Mouse (Mus musculus) c-Kit-negative CD71-positive TER-119-positive erythroid progenitor cells, embryonic 14.5 days (primary cell): ENCODE measurements around the gene Gm13889.

Source experiments
- DNase-seq: peaks from one replicate; pipeline ENCODE4 v3.0.0-alpha.2; 2013; ENCODE audit warnings: low read depth, low spot score

The Gm13889 gene

DNA sequence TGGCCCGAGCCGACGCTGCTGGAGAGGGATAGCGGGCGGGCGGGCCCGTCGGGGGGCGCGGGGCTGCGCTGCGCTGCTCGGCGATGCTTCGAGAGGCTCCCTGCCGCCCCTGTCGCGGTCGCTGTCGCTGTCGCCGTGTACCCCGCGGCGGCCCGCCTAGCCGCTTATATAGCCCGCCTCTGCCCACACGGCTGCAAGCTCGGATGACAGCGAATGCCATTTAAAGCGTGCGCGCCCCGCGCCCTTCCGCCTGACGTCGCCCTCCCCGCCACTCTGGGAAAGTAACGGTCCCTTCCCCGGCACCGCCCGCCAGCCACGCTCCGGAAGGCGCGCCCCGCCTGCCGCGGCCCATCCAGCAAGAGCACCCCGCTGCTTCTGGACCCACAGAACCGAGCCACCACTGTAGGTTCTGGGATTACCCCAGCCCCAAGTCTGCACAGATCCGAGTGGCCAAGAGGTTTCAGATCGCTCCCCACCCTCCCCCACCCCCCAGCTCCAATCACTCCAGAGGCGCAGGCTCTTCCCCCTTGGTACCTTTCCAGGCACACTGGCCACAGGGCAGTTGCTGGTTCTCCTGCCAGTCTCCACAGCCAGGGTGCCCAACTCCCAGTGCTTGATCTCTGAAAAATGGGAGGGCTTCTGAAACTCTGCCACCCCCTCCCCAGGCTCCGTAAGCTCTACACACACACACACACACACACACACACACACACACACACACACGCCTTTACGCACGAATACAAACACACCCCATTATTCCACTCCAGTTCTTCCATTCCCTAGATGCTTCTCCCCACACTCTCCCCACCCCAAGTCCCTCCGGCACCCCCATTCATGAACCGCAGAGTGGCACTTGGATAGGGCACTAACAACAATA, at the start of gene Gm13889:
Gm13889 (minus strand) TSS at position 294 of the 877 bp plus-strand sequence.
- no peak for DNase-seq

DNA sequence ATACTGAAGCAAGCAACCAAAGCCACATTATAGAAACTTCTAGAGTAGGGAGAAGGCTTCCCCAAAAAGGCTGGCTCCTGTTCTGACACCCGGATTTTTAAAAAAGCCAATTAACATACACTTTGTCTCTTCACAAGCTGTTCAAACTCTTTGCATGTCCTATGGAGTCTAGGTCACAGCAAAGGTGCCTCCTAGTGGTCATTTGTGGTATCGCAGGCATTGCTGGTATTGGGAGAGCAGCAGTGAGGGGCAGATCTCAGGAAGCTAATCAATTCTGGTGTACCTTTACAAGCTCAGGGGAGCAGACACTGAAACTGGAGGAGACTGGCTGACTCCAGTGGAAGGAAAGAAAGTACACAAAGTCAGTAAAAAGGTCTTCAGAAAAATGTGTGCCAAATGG, 45.3 kb upstream of the Gm13889 start:
- DNase-seq, result peak; percentile 60

DNA sequence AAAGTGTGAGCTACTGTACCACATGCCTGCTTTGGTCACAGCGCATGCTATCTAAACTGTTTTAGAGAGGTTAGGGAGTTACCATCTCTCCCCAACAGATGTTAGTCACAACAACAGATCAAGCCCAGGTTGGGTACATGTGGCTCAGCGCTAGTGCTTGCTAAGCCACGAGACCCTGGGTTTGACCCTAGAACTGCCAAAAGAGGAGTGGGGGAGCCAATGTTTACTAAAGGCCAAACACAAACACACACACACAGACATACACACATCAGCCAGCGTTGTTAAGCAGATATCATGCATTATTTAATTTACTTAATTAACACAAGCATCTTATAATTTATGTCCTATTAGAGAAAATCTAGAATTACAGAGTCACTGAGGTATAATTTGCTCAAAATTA, 44.9 kb upstream of the Gm13889 start:
- no peak for DNase-seq

GRCm38 (mm10) chr2:94001411-94001810, 44.4 kb upstream of the Gm13889 start:
- DNase-seq, result no peak

GRCm38 (mm10) chr2:93996254-93996653, 39.3 kb upstream of the Gm13889 start, which contains the start of gene Gm27027:
Gm27027 (minus strand) TSS chr2:93996354.
- no peak for DNase-seq

GRCm38 (mm10) chr2:93992810-93993209, 35.8 kb upstream of the Gm13889 start:
- no peak for DNase-seq

DNA sequence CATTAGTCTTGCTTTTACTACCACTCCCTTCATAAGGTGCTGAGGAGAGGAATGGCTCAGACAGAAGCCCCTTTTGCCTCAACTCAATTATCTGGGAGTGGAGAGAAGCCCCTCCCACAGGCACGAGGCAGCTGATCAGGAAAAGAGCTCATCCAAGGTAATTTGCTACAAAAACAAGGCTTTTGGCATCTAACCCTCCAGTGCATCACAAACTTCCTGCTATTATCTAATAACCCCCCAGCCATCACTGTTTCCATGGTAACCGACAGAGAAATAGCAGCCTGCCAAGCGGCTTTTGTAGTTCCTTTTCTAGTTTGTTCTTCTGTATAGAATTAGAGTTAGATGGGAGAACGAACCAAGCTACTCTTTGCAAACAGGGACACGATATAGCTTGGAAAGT, 35.3 kb upstream of the Gm13889 start:
- DNase-seq, result no peak

GRCm38 (mm10) chr2:93991336-93991735, 34.3 kb upstream of the Gm13889 start:
- DNase-seq, result no peak

DNA sequence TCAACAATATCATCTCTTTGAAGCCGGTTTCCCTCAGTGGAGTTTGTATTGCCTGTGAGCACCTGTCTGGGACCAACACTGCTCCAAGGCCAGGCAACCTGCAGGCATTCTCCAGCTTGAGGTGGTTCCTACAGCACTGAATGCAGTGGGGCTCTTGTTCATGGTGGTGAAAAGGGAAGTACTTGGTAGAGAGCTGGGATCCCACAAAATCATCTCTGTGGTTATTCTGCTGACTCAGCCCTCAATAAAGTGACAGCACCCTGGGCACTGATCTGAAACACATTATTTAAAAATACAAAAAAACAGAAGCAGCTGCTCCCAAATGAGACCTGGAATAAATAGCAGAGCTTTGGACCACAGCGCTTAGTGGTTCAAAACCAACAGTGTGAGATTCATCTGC, 31.4 kb upstream of the Gm13889 start:
- no peak for DNase-seq

DNA sequence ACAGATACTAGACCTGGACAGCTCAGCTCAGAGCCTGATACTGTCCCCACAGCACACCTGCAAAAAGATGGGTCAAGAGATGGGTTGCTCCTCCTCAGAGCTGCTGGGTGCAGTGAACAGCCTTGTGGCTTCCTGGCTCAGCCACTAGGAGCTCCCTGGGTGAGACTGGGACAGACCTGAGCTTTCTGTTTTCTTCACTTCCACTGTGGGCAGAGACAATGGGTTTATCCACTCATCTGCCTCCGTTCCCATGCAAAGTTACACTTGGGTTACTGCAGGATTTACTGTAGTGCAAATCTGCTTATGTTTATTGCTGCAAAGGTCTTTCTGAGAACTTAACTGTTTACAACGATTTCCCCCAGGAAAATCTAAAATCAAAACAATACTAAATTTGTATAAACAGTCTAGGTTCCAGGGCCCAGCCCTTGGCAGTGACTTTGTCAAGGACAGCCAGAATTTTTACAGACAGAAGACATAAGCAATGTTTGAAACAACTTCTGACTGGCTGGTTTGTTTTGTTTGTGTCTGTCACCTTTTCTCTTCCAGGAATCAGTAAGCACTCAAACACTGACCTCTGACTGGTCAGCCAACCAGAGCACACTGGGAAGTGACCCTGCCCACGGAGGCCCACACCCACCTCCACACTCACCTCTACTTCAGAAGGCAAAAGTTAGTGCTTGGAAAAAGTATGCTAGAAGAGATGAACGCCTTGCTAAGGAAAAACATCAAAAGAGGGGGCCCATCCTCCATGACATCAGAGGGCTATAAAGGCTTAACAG, 25.6 kb upstream of the Gm13889 start:
- DNase-seq, result no peak

DNA sequence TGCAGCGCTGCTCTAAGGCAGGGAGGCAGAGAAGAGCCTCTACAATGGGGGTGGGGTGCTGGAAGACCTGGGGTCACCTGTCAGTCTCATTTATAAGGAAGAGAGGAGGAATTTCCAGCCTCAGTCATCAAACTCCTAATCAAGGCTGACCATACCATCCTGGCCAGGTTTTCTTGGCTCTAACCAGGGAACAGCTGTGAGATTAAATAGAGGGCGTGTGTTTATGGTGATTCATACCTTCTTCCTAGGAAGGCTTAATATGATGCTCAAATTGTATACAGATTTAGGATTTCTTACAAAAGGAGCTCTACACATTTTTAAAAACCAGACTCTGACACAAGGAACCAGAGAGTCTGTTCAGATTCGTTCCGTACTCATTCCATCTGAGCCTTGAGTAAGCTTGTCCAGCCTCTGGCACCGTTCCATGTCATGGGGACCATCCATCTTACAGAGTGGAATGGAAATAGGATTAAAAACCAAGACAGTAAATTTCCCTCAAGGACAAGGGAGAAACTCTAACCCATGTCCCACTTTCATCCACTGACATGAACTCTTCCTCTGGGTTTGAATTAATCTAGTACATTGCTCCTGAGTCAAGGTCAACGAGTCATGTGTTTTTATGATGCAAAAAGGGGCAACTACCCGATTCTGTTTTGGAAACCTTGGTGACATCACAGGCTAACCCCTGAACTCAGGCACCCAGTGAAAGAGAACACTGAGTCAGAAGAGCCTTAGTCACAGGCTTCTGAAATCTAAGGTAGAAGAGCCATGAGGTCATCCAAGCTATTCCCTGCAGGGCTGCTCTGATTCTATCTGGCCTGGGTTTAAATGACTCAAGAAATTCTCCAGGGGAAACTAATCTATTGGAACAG, 22.5 kb upstream of the Gm13889 start:
- no peak for DNase-seq

DNA sequence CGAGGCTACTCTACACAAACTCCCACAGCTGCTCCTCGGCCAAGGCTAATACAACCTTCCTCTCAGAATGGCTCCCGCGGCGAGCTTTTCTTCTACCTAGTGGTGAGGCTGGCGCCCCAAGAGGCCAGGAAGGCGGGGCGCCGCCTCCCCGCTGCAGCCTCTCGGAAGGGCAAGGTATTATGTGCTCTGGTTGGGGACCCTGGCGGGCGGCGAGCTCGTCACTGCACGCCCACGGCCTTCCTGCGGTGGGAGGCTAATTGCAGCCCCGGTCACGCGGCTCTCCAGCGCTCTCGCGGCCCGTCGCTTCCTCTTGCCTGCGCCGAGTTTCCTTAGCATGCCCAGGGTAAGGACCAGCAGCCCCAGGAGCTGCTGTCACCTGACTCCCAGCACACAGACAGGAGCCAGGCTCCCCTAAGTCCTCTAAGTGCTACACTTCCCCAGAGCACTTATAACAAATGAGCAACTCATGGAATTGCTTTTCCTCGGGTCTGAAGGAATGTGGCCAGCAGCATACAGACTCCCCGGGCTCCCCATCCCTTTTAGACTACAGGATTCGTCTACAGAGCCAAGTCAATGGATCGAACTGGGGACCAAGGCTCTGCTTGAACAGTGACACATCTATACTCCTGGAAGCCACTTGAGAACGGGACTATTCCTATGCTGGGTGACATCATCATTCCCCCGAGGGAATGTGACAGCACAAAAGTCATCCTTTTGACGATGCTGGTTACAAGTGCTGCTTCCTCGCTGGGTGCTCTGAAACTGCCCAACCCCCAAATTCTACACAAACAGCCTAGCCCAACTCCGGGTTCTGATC, 19.6 kb upstream of the Gm13889 start:
- DNase-seq, result no peak

DNA sequence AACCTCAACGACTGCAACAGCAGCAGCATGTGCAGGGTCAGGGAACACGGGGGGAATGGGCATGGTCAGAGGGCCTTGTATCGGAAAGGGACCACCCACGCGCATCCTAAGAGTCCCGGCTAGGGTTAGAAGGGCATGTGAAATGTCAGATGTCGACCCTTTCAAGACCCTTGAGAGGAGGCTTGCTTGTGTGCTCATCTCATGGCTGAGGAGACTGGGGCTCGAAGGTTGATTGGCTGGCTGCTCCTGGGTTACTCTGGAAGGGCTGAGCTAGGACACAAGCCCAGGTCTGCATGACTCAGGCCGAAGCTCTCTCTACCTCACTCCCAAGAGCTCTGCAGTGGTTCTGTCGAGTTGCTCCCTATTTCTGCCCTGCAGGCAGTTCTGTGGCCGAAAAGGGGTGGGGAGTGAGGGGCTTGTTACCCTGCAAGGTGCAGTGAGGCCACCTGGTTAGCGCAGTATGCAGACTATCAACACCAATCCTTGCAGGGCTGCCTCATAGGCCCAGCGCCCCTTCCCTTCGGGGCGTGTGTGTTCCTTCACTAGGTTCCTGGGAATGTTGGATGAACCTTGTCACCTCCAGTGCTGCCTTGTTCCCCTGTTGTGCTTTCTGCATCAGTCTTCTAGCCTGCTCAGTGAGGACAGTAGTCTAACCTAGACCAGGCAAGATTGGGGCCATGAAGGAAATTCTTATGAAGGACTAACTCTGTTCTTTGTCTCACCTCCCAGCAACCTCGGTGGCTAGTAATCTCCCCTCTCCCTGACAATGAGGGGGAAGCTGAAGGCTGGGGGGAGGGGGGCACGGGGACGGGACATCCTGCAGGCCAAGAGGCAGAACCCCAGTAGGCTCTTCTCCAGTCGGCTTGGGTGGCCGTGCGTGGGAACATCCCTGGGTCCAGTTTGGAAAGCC, 18.8 kb upstream of the Gm13889 start:
- no peak for DNase-seq

DNA sequence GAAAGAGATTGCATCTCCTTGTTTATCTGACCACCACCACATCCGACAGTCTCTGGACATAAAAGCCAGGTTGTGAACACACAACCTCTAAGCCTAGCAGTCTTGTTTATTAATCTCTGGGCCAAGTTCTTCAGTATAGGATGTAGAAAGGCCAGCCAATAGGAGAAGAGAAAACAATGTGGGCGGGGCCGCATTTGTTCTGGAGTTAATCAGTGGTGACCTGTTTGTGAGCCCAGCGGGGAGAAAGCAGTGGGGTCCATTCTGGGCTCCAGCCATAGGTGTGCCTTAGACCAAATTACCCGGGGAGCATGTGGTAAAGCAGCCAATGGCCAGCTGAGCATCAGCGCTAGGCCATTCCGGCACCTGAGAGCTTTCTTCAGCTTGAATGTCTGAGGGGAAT, 18.0 kb upstream of the Gm13889 start:
- DNase-seq, result no peak

- no peak for DNase-seq
Measured at GRCm38 (mm10) chr2:93971647-93972046, 14.6 kb upstream of the Gm13889 start.

- DNase-seq, result no peak
Measured at GRCm38 (mm10) chr2:93964494-93965160, 7.6 kb upstream of the Gm13889 start.

- DNase-seq, result no peak
Measured at GRCm38 (mm10) chr2:93963802-93964201, 6.8 kb upstream of the Gm13889 start.

DNA sequence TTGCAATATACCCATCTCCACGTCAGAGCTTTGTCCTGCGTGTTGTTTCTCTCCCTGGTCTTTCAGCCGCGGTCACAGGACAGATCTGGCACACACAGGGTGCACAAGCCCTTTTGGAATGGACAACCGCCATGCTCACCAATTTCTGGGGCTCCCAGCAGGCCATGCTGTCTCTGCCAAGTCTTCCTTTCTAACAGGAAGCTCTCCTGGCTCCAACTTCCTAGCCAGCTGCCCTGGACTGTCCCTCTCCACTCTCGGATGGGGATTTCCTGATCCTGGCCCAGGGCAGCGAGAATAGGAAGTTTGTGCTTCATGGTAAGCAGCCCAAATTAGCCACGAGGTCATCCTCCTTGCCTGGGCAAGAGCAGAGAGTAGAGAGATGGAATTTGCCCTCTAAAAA, 4.7 kb upstream of the Gm13889 start:
- no peak for DNase-seq

DNA sequence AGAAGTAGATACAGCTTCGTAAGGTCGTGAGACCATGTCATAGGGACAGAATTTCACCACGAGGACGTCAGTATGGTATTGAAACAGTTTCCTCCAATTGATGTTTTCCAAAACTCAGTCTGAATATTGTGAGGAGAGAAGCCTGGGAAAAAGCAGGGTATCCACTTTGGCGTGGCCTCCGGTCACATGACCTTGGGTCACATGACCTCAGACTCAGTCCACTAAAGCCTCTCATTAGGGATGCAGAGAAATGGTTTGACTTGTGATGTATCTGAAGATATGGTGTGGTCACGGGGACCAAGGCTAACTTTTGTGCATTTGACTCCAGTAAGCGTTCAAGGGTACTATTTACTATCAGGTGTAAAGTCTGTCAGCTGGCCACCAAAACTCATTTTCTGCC, 2.3 kb upstream of the Gm13889 start:
- no peak for DNase-seq
